9 mouse cellular contexts compared by ENCODE assay signal in the genomic region with DNA sequence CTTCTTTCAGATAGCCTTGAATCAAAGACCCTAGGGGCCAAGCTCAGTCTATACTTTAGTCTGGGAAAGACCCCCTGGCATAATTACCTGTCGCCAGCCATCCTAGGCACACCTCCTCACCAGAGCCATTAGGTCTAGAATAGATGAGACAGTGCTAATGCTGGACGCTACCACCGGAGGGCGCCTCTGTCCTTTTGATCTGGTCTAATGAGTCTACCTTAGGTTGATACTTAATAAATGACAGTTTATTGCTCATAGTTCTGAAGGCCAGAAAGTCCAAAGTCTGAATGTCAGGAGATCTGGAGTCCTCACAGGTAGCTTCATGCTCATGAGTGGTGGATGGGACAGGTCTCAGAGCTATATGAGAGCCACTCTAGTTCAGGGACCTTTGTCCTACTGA.
A peak's percentile ranks its signal among the peaks of the same experiment; 100 is the strongest.
DNase-seq lines count a peak whose midpoint lies in the region; ATAC-seq and TF ChIP-seq lines count a peak whose summit lies in the region.
"Had no signal": no experiment of that assay in that cellular context is flagged by ENCODE, and none has a peak within 500 bp of the region (broad histone marks: within the 10 kb centered on the region; RNA-seq: fewer than 3 reads in every experiment).

No protein-coding gene starts in this region.

- no peak overlapping the region for H3K27ac ChIP-seq in limb, embryonic 11.5 days (replicated peaks; ENCODE audit: low read depth, low read length)
- H3K27ac ChIP-seq in testis, adult 2 months (ENCODE audit: control insufficient read depth, insufficient read depth, low read depth, low read length) = no peak overlapping the region
- H3K27ac ChIP-seq in hindbrain, embryonic 16.5 days (ENCODE audit: low read depth, low read length) = no peak overlapping the region
- H3K27ac ChIP-seq: limb, embryonic 15.5 days had no signal

- H3K9ac ChIP-seq in limb, embryonic 11.5 days (ENCODE audit: low read length) = no peak overlapping the region
- H3K9ac ChIP-seq in hindbrain, embryonic 16.5 days (ENCODE audit: low read depth, low read length) = no peak overlapping the region
- H3K9ac ChIP-seq: limb, embryonic 15.5 days had no signal

- POLR2A ChIA-PET in Patski (lab: Charles Lee) = interaction anchor here (0.6 kb wide), 1 partner anchor 150 kb away, joined by 4 read pairs; no protein-coding TSS in a partner anchor

- TF ChIP-seq CTCF in E14TG2a.4 (conservative IDR thresholded peaks at IDR 0.05; ENCODE audit: low read length) = peak; percentile 47
- peak; percentile 70 for TF ChIP-seq CTCF in Patski (IDR thresholded peaks at IDR 0.05)
- peak; percentile 60; the same call in 1 of the 2 replicates for TF ChIP-seq CTCF in testis, adult 2 months (IDR thresholded peaks at IDR 0.05; ENCODE audit: control insufficient read depth, insufficient read depth, insufficient replicate concordance, low read depth, low read length)

- H3K27me3 ChIP-seq in E14TG2a.4 (ENCODE audit: insufficient read depth, low read length) = peaks cover 6% of the 10 kb centered on the region
- H3K27me3 ChIP-seq in Patski = no peaks in the 10 kb centered on the region
- no peaks in the 10 kb centered on the region for H3K27me3 ChIP-seq in limb, embryonic 11.5 days (ENCODE audit: control insufficient read depth, insufficient read depth, low read length)
- no peaks in the 10 kb centered on the region for H3K27me3 ChIP-seq in testis, adult 2 months (ENCODE audit: control insufficient read depth, insufficient read depth, low read length)
- H3K27me3 ChIP-seq in hindbrain, embryonic 16.5 days (replicated peaks; ENCODE audit: control insufficient read depth, insufficient read depth, low read length) = no peaks in the 10 kb centered on the region

- no peak overlapping the region for H3K4me3 ChIP-seq in E14TG2a.4 (replicated peaks; ENCODE audit: low read length)
- no peak overlapping the region for H3K4me3 ChIP-seq in limb, embryonic 11.5 days (ENCODE audit: low read depth, low read length)
- H3K4me3 ChIP-seq in testis, adult 2 months (ENCODE audit: control insufficient read depth, low read depth, low read length) = no peak overlapping the region
- no peak overlapping the region for H3K4me3 ChIP-seq in hindbrain, embryonic 16.5 days (ENCODE audit: low read length)
- H3K4me3 ChIP-seq: limb, embryonic 15.5 days had no signal

- TF ChIP-seq POLR2A in testis, adult 2 months (IDR thresholded peaks at IDR 0.05; ENCODE audit: control insufficient read depth, low read depth, low read length) = no peak

- no peak overlapping the region for H3K4me2 ChIP-seq in limb, embryonic 11.5 days (ENCODE audit: low read depth, severe bottlenecking)
- H3K4me2 ChIP-seq in hindbrain, embryonic 16.5 days (ENCODE audit: low read length) = no peak overlapping the region
- H3K4me2 ChIP-seq: limb, embryonic 15.5 days had no signal

- CTCF ChIA-PET in Patski (lab: Charles Lee) = interaction anchor here (1.0 kb wide), 1 partner anchor 12 kb away, joined by 3 read pairs; no protein-coding TSS in a partner anchor

- peaks cover 10% of the 10 kb centered on the region; the same call in 1 of the 2 replicates for H3K9me3 ChIP-seq in E14TG2a.4 (ENCODE audit: low read length)
- H3K9me3 ChIP-seq in limb, embryonic 11.5 days (ENCODE audit: control insufficient read depth, low read length) = no peaks in the 10 kb centered on the region
- no peaks in the 10 kb centered on the region for H3K9me3 ChIP-seq in hindbrain, embryonic 16.5 days (ENCODE audit: control insufficient read depth, low read length)
- H3K9me3 ChIP-seq: limb, embryonic 15.5 days had no signal

- ATAC-seq in Patski = no peak
- ATAC-seq in limb, embryonic 11.5 days (ENCODE audit: insufficient number of reproducible peaks, low FRiP score, low TSS enrichment, low read depth) = no peak
- no peak for ATAC-seq in hindbrain, embryonic 16.5 days

- peaks cover 14% of the 10 kb centered on the region for H3K4me1 ChIP-seq in E14TG2a.4 (replicated peaks; ENCODE audit: low read depth, low read length)
- no peaks in the 10 kb centered on the region for H3K4me1 ChIP-seq in limb, embryonic 11.5 days (ENCODE audit: control insufficient read depth, insufficient read depth, low read length)
- peaks cover 5% of the 10 kb centered on the region for H3K4me1 ChIP-seq in testis, adult 2 months (ENCODE audit: control insufficient read depth, insufficient read depth, low read length)
- H3K4me1 ChIP-seq in hindbrain, embryonic 16.5 days (ENCODE audit: control insufficient read depth, insufficient read depth, low read depth, low read length) = peaks cover 5% of the 10 kb centered on the region

- WGBS in limb, embryonic 11.5 days = 16% methylated on average over 4 of the region's 4 CpGs
- WGBS in hindbrain, embryonic 16.5 days = 16% methylated on average over 4 of the region's 4 CpGs

- in situ Hi-C loops in Patski (cut with MboI; ENCODE audit: low pct_unique_long_range_greater_than_20kb) = loop anchor here (5.0 kb wide), 2 partner anchors 210 to 310 kb away; no protein-coding TSS in a partner anchor

- H3K36me3 ChIP-seq in E14TG2a.4 (ENCODE audit: insufficient read depth, low read length) = no peaks in the 10 kb centered on the region
- H3K36me3 ChIP-seq in limb, embryonic 11.5 days (ENCODE audit: control insufficient read depth, insufficient read depth, low read length) = no peaks in the 10 kb centered on the region
- no peaks in the 10 kb centered on the region for H3K36me3 ChIP-seq in testis, adult 2 months (ENCODE audit: control insufficient read depth, insufficient read depth, low read length)
- H3K36me3 ChIP-seq in hindbrain, embryonic 16.5 days (ENCODE audit: control insufficient read depth, insufficient read depth, low read length) = no peaks in the 10 kb centered on the region
- H3K36me3 ChIP-seq: limb, embryonic 15.5 days had no signal

- DNase-seq in layer of hippocampus, adult 18-20 months (ENCODE audit: low spot score in 2 of 2) = peak; percentile 22 to 53
- DNase-seq in layer of hippocampus, adult 9-11 months = no peak
- no peak for DNase-seq in Patski (ENCODE audit: low read depth, low spot score)
- DNase-seq in cerebellum, postnatal 25 days = peak; percentile 61 to 79
- DNase-seq in limb, embryonic 11.5 days (ENCODE audit: low spot score) = peak; percentile 47

Comparison
In these comparisons a context has a peak if more than half of its experiments do, and no peak if none do; other contexts are left out.
1. DNase-seq: peak in layer of hippocampus, adult 18-20 months (2 of 2), cerebellum, postnatal 25 days (2 of 2) and limb, embryonic 11.5 days (single experiment); none in layer of hippocampus, adult 9-11 months (single experiment) and Patski (single experiment).
2. Peak in every context shown above with its lines, with median percentiles within 50 percentile points of each other: CTCF ChIP-seq.